Mouse (Mus musculus): ENCODE measurements around the gene Plcl1. TPM values are rescaled to one million over a fixed set of nuclear protein-coding genes. Genes with fewer than 3 reads are reported as not detected.
A peak's percentile ranks its signal among the peaks of the same experiment; 100 is the strongest.

Gene Plcl1
- polyA plus RNA-seq, 1 experiment = 0.89 TPM

DNA sequence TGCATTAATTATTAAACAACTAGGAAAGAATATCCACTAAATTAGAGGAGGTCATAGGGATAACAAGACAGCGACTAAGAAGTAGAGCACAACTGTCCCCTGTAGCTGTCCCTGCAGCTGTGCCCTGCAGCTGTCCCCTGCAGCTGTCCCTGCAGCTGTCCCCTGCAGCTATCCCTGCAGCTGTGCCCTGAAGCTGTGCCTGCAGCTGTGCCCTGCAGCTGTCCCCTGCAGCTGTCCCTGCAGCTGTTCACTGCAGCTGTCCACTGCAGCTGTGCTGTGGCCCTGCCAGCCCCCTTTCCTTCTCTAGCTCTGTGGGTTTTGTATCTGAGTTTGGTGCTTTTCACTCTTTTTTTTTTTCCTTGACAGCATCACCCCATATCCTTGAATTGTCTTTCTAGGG, 118.2 kb downstream of the Plcl1 start:
- no peaks in the 10 kb centered on the region for H3K79me2 ChIP-seq (ENCODE audit: control insufficient read depth, insufficient read depth)
- no peaks in the 10 kb centered on the region for H3K36me3 ChIP-seq (ENCODE audit: control insufficient read depth, insufficient read depth)
- H3K79me3 ChIP-seq (ENCODE audit: low read depth) = no peaks in the 10 kb centered on the region
- no peaks in the 10 kb centered on the region for H3K27me3 ChIP-seq (ENCODE audit: control insufficient read depth, insufficient read depth, insufficient read length)
- no peak overlapping the region for H3ac ChIP-seq (ENCODE audit: control insufficient read depth, insufficient read length, low read depth)
- H3K4me3 ChIP-seq (ENCODE audit: insufficient read depth, poor library complexity, severe bottlenecking) = no peak overlapping the region
- TF ChIP-seq CEBPB (IDR thresholded peaks at IDR 0.05; ENCODE audit: low read depth) (no peak), FOSL1 (IDR thresholded peaks at IDR 0.05; ENCODE audit: insufficient read depth, low read length, poor library complexity, severe bottlenecking) (no peak), MYOD1 (IDR thresholded peaks at IDR 0.05; ENCODE audit: control insufficient read depth, insufficient read length, low read depth) (peak; percentile 100)

DNA sequence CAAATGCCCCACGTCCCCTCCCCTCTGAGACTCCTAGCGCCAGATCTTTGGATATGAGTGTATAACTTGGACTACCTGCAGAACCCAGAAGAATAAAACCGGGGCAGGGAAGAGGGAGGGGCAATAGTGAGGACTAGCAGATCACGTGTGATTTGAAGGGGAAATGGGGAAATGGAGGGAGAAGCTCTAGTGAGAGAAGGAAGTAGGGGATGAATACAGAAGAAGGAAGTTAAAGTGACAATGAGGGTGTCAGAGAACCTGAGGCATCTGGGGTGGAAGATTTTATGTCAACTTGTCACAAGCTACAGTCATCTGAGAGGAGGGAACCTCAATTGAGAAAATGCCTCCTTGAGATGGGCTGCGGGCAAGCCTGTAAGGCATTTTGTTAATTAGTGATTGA, 119.4 kb downstream of the Plcl1 start:
- Histone ChIP-seq H3K4me3 (ENCODE audit: insufficient read depth, poor library complexity, severe bottlenecking) (no peak overlapping the region), H3K79me3 (ENCODE audit: low read depth) (no peaks in the 10 kb centered on the region), H3ac (ENCODE audit: control insufficient read depth, insufficient read length, low read depth) (no peak overlapping the region), H3K36me3 (ENCODE audit: control insufficient read depth, insufficient read depth) (no peaks in the 10 kb centered on the region), H3K79me2 (ENCODE audit: control insufficient read depth, insufficient read depth) (no peaks in the 10 kb centered on the region), H3K27me3 (ENCODE audit: control insufficient read depth, insufficient read depth, insufficient read length) (no peaks in the 10 kb centered on the region)
- TF ChIP-seq FOSL1 (IDR thresholded peaks at IDR 0.05; ENCODE audit: insufficient read depth, low read length, poor library complexity, severe bottlenecking) = no peak
- TF ChIP-seq CTCF (IDR thresholded peaks at IDR 0.05; ENCODE audit: control insufficient read depth, insufficient read depth, insufficient read length) = no peak
- TF ChIP-seq CEBPB (IDR thresholded peaks at IDR 0.05; ENCODE audit: low read depth) = no peak
- no peak for TF ChIP-seq MYOG (IDR thresholded peaks at IDR 0.05; ENCODE audit: control insufficient read depth, extremely low read depth, insufficient read length)
- no peak for TF ChIP-seq MAX (IDR thresholded peaks at IDR 0.05)
- TF ChIP-seq MYOD1 (IDR thresholded peaks at IDR 0.05; ENCODE audit: control insufficient read depth, insufficient read length, low read depth) = no peak
- TF ChIP-seq USF1 (IDR thresholded peaks at IDR 0.05; ENCODE audit: low read depth) = no peak

- Histone ChIP-seq H3K27me3 (ENCODE audit: control insufficient read depth, insufficient read depth, insufficient read length) (no peaks in the 10 kb centered on the region), H3K36me3 (ENCODE audit: control insufficient read depth, insufficient read depth) (no peaks in the 10 kb centered on the region), H3ac (ENCODE audit: control insufficient read depth, insufficient read length, low read depth) (no peak overlapping the region), H3K79me2 (ENCODE audit: control insufficient read depth, insufficient read depth) (no peaks in the 10 kb centered on the region), H3K79me3 (ENCODE audit: low read depth) (no peaks in the 10 kb centered on the region), H3K4me3 (ENCODE audit: insufficient read depth, poor library complexity, severe bottlenecking) (no peak overlapping the region)
- no peak for TF ChIP-seq MYOD1 (IDR thresholded peaks at IDR 0.05; ENCODE audit: control insufficient read depth, insufficient read length, low read depth)
- no peak for TF ChIP-seq CEBPB (IDR thresholded peaks at IDR 0.05; ENCODE audit: low read depth)
- TF ChIP-seq CTCF (IDR thresholded peaks at IDR 0.05; ENCODE audit: control insufficient read depth, insufficient read depth, insufficient read length) = no peak
- no peak for TF ChIP-seq USF1 (IDR thresholded peaks at IDR 0.05; ENCODE audit: low read depth)
- TF ChIP-seq MAX (IDR thresholded peaks at IDR 0.05) = no peak
- no peak for TF ChIP-seq MYOG (IDR thresholded peaks at IDR 0.05; ENCODE audit: control insufficient read depth, extremely low read depth, insufficient read length)
- TF ChIP-seq FOSL1 (IDR thresholded peaks at IDR 0.05; ENCODE audit: insufficient read depth, low read length, poor library complexity, severe bottlenecking) = no peak
These were observed 120.0 kb downstream of the Plcl1 start for GRCm38 (mm10) chr1:55525748-55526147.

DNA sequence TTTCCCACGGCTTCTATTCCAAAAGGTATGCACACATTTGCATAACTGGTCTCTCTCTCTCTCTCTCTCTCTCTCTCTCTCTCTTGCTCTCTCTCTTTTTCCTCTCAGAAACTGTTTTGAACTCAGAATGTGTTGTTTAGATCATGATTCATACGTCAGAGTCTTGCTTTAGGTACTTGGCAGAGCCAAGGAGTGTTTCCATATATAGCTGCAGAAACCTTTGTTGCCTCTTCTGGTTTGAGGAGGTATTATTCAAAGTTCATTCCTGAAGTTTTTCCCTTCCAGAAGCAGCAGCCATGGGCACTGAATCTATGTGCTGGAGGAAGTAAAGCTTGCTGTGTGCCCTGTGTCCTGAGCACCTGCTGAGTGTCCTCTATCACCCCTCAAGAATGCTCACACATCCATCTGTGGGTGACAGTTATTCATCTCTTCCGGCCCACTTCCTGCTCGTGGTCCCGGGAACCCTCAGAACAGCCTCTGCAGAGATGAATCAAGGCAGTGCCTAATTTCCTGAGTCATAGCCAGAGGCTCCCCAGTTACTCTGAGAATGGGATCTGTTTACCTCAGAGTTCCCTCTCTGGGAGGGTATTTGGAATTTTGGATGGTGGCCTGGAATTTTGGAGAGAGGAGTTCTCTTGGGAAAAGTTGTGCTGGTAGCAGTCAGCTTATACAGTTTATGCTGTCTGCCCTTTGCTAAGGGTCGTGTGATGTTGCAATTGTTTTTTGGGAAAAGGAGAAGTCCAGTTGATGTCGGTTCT, 123.0 kb downstream of the Plcl1 start:
- TF ChIP-seq CEBPB (IDR thresholded peaks at IDR 0.05; ENCODE audit: low read depth) (peak; percentile 89), CTCF (IDR thresholded peaks at IDR 0.05; ENCODE audit: control insufficient read depth, insufficient read depth, insufficient read length) (no peak), MYOD1 (IDR thresholded peaks at IDR 0.05; ENCODE audit: control insufficient read depth, insufficient read length, low read depth) (peak; percentile 88), USF1 (IDR thresholded peaks at IDR 0.05; ENCODE audit: low read depth) (no peak), FOSL1 (IDR thresholded peaks at IDR 0.05; ENCODE audit: insufficient read depth, low read length, poor library complexity, severe bottlenecking) (peak; percentile 52), MAX (IDR thresholded peaks at IDR 0.05) (peak; percentile 42), MYOG (IDR thresholded peaks at IDR 0.05; ENCODE audit: control insufficient read depth, extremely low read depth, insufficient read length) (no peak)
- no peaks in the 10 kb centered on the region for H3K79me2 ChIP-seq (ENCODE audit: control insufficient read depth, insufficient read depth)
- no peak overlapping the region for H3K4me3 ChIP-seq (ENCODE audit: insufficient read depth, poor library complexity, severe bottlenecking)
- no peaks in the 10 kb centered on the region for H3K79me3 ChIP-seq (ENCODE audit: low read depth)
- no peaks in the 10 kb centered on the region for H3K36me3 ChIP-seq (ENCODE audit: control insufficient read depth, insufficient read depth)
- H3ac ChIP-seq (ENCODE audit: control insufficient read depth, insufficient read length, low read depth) = no peak overlapping the region
- no peaks in the 10 kb centered on the region for H3K27me3 ChIP-seq (ENCODE audit: control insufficient read depth, insufficient read depth, insufficient read length)

- Histone ChIP-seq H3K79me3 (ENCODE audit: low read depth) (no peaks in the 10 kb centered on the region), H3K36me3 (ENCODE audit: control insufficient read depth, insufficient read depth) (no peaks in the 10 kb centered on the region), H3K79me2 (ENCODE audit: control insufficient read depth, insufficient read depth) (no peaks in the 10 kb centered on the region), H3ac (ENCODE audit: control insufficient read depth, insufficient read length, low read depth) (no peak overlapping the region), H3K27me3 (ENCODE audit: control insufficient read depth, insufficient read depth, insufficient read length) (no peaks in the 10 kb centered on the region), H3K4me3 (ENCODE audit: insufficient read depth, poor library complexity, severe bottlenecking) (no peak overlapping the region)
- TF ChIP-seq CEBPB (IDR thresholded peaks at IDR 0.05; ENCODE audit: low read depth) = no peak
These were observed 128.1 kb downstream of the Plcl1 start for GRCm38 (mm10) chr1:55533823-55534222.

- no peak overlapping the region for H3ac ChIP-seq (ENCODE audit: control insufficient read depth, insufficient read length, low read depth)
- TF ChIP-seq FOSL1 (IDR thresholded peaks at IDR 0.05; ENCODE audit: insufficient read depth, low read length, poor library complexity, severe bottlenecking) (no peak), MYOD1 (IDR thresholded peaks at IDR 0.05; ENCODE audit: control insufficient read depth, insufficient read length, low read depth) (no peak), MAX (IDR thresholded peaks at IDR 0.05) (no peak), CEBPB (IDR thresholded peaks at IDR 0.05; ENCODE audit: low read depth) (no peak), MYOG (IDR thresholded peaks at IDR 0.05; ENCODE audit: control insufficient read depth, extremely low read depth, insufficient read length) (no peak), CTCF (IDR thresholded peaks at IDR 0.05; ENCODE audit: control insufficient read depth, insufficient read depth, insufficient read length) (no peak), USF1 (IDR thresholded peaks at IDR 0.05; ENCODE audit: low read depth) (no peak)
- H3K79me3 ChIP-seq (ENCODE audit: low read depth) = no peaks in the 10 kb centered on the region
- H3K4me3 ChIP-seq (ENCODE audit: insufficient read depth, poor library complexity, severe bottlenecking) = no peak overlapping the region
- no peaks in the 10 kb centered on the region for H3K27me3 ChIP-seq (ENCODE audit: control insufficient read depth, insufficient read depth, insufficient read length)
- no peaks in the 10 kb centered on the region for H3K36me3 ChIP-seq (ENCODE audit: control insufficient read depth, insufficient read depth)
- no peaks in the 10 kb centered on the region for H3K79me2 ChIP-seq (ENCODE audit: control insufficient read depth, insufficient read depth)
These were observed 148.7 kb downstream of the Plcl1 start for GRCm38 (mm10) chr1:55554405-55554804.
